Mouse (Mus musculus) T-helper 17 cell (primary cell): ENCODE results near the gene Hscb.

Experiments used
- in situ Hi-C, 2 experiments: fragments of 300-600 bp; cut with MboI, MseI; formaldehyde crosslinking; loops; 1 replicate in 1 of 2; 2 replicates in 1 of 2; pipeline ENCODE4 v1.15.1; 2025; ENCODE audit warnings: high pct_unique_total_duplicates in 2 of 2

Hscb gene

DNA sequence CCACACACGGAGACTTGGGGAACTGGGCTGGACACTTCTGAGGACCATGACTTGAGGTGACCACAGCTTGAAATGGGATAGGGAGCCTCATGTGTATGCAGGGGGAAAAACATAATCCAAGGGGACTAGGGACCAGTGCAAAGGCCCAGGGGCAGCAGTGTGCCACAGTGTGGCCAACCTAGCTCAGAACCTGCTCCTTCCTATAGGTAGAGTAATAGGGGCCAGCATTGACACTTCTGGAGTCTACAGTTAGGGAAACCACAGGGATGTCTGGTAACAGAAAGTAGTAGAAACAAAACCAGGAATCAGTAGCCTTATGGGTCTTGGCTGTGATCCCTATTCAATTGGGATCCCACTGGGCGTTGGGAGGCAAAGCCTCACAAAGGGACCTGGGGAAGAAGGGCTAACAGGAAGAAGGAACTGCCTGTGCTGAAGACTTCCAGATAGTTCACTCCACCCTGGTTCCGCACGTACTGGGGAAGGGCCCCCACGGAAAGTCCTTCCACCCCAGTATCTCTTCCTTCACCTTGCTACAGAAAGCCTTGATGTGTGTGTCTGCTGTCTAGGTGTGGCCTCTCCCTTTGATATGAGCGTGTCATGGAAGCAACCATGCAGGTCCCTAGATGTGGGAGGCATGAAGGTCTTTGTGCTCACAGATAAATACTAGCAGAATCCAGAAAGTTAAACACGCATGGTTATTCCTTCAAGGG, 57.9 kb downstream of the Hscb start:
- in situ Hi-C loops: loop anchor here in 1 of 2 experiments (5.0 kb wide), 1 partner anchor 56 kb away; the partner anchor contains the start of genes Chek2 and Hscb

DNA sequence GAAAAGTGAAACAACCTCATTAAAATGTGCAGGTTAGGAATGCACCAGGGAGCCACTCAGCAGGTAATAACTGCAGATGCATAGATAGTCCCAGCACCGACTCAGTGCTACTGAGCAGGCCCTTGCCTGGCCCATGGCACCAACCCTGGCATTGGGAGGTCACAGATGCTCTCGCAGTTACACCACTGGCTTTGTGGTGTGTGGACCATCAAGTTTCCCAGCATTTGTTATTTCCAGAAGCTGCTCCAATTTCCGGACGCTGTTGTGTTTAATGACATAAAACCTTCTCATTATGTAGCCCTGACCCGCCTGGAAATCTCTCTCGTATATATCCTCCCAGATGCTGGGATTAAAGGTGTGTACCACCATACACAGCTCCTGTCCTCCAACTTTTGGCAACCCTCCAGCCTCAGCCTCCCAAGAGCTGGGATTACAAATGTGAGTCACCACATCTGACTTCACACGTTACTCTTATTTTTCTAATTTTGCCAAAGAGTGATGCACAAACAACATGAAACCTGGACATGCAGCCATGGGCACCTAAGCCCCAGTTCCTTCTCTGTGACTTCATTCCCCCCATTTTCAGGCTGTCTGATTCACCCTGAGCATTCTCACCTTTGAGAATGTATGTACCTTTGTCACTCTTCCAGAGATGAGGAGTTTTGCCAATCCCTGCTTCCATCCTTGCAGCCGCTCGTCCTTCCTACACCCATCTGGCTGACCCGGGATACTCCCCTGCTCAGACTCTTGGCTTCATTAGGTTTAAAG, 58.6 kb downstream of the Hscb start:
- in situ Hi-C loops: loop anchor here in 1 of 2 experiments (5.0 kb wide), 1 partner anchor 56 kb away; the partner anchor contains the start of genes Chek2 and Hscb

DNA sequence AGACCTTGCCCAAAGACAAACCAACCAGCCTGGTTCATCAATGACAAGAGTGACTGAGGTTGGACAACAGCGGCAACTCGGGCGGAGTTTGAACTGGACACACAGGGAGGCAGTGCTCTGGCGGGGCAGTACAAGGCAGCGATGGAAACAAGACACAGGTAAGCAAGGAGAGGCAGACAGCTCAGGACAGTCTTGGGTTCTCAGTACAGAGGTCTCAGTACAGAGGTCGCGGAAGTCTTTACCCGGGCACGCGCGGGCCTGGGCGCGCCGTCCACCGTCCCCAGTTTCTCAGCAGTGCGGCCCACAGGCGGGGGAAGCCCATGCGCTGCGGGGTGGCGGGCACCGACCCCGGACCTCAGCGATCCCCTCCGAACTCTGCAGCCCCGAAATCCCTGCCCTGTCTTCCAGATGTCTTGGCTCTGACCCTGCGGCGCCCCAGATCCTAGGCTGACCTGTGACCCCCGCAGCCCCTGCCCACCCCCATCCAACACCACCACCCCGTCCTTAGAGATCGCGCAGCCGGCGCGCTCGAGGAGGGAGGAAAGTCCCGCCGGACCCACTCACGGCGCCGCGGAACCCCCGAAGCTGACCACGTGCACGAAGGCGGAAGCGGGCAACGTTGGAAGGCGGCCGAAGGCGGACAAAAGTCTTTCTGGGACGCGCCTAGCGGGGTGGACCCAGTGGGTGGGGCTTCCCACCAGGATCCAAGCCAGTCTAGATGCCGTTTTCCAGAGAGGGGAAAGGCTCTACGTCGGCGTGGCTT, 59.4 kb downstream of the Hscb start, which contains the start of gene Pus1:
TSS of gene Pus1 (minus strand) at position 662 of the 763 bp plus-strand sequence.
- in situ Hi-C loops: loop anchor here (5.0 kb wide), 2 partner anchors 57 to 62 kb away; partner anchors contain the start of genes Chek2 (in 1 of the 2) and Hscb (in 1 of the 2)

DNA sequence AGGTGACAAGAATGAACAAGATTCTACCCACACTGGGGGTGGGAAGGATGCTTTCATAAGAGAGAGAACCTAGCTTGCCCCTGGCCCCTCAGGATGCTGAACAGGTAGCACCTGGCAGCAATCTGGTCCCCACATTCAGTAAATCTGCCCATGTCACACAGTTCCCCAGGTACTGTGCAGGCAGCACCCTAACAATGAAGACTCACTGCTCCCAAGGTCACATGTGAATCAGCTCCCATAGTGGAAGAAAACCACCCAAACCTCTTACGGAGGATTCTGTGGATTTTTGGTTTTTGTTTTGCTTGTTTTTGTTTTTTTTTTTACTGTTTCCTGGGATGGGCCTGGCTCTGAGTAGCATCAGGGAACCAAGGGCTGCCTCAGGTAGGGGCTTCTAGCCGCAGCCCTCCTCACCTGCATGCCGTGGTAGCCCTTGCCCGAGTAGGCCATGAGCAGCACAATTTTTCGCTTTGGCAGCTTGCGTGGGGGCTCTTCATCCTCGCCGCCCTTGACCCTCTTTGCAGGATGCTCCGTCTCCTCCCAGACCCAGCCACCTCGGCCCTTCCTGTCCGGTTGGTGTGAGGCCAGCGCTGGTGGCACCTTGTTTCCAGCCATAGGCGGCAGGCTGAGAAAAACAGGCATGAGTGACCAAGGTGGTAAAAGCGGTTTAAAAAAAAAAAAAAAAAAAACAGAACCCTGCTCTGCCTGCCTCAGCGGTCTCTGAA, 60.1 kb downstream of the Hscb start:
- in situ Hi-C loops: loop anchor here in 1 of 2 experiments (5.0 kb wide), 1 partner anchor 63 kb away; no protein-coding TSS in a partner anchor
